Comparison of ENCODE assay signal across 8 mouse cellular contexts in the genomic region with DNA sequence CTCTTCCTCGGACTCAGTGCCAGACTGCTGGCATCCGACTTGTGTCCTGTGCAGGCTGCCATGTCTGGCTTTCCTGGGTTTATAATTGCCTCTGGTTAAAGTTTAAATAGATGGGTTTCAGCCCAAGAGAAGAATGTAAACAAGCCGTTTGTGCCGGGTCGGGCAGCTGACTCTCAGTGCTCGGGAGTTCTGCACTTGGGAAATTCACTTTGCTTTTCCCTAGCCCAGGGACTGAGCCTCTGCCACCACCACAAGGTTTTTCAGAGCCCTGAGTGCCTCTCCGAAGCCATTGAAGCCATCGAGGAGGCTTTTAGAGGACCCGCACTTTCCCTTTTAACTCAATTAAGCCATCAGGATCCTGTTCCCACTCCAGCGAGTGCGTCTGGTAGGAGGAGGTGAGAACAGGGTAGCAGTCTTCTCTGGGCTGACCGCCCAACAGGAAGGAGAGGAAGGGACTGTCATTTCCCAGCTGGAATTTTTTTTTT.
DNase-seq lines count a peak whose midpoint lies in the region; ATAC-seq and TF ChIP-seq lines count a peak whose summit lies in the region.

No protein-coding gene starts in this region.

- H3K4me2 ChIP-seq in forebrain, embryonic 15.5 days (replicated peaks): peak overlapping the region; percentile 19; the same call in 1 of the 2 replicates
- peak overlapping the region; percentile 60 for H3K4me2 ChIP-seq in liver, postnatal 0 days (ENCODE audit: low read depth, low read length)

- TF ChIP-seq EP300 in liver, postnatal 0 days (IDR thresholded peaks at IDR 0.05; ENCODE audit: low read depth): peak; percentile 15; the same call in 1 of the 2 replicates

- no peak for TF ChIP-seq CTCF in liver, postnatal 0 days (IDR thresholded peaks at IDR 0.05; ENCODE audit: low read depth)

- no peak overlapping the region for H3K4me3 ChIP-seq in forebrain, embryonic 15.5 days
- peak overlapping the region; percentile 30 for H3K4me3 ChIP-seq in liver, postnatal 0 days (ENCODE audit: low read depth, low read length)

- WGBS in forebrain, embryonic 15.5 days: 12% methylated on average over 12 of the region's 12 CpGs
- 16% methylated on average over 12 of the region's 12 CpGs for WGBS in liver, postnatal 0 days (ENCODE audit: insufficient replicate concordance)

- no peaks in the 10 kb centered on the region for H3K27me3 ChIP-seq in forebrain, embryonic 15.5 days
- H3K27me3 ChIP-seq in liver, postnatal 0 days (ENCODE audit: insufficient read depth, low read length): no peaks in the 10 kb centered on the region

- no peak overlapping the region for H3K27ac ChIP-seq in forebrain, embryonic 15.5 days (replicated peaks)
- H3K27ac ChIP-seq in liver, postnatal 0 days (ENCODE audit: low read depth): peak overlapping the region; percentile 78

- no peak for ATAC-seq in forebrain, embryonic 15.5 days (replicated peaks)
- peak; percentile 51 for ATAC-seq in liver, postnatal 0 days

- no peak overlapping the region for H3K9ac ChIP-seq in forebrain, embryonic 15.5 days (replicated peaks)
- H3K9ac ChIP-seq in liver, postnatal 0 days (replicated peaks): peak overlapping the region; percentile 8; the same call in 1 of the 2 replicates

- H3K36me3 ChIP-seq in forebrain, embryonic 15.5 days: no peaks in the 10 kb centered on the region
- no peaks in the 10 kb centered on the region for H3K36me3 ChIP-seq in liver, postnatal 0 days (replicated peaks; ENCODE audit: insufficient read depth, low read length)

- intact Hi-C loops in gastrocnemius, postnatal 14 days (cut with DNase I; ENCODE audit: low total_unique reads): no loop called here
- intact Hi-C loops in gastrocnemius, postnatal 36 days (cut with DNase I): loop anchor here (5.0 kb wide), 1 partner anchor 100 kb away; no protein-coding TSS in a partner anchor

- DNase-seq in gastrocnemius, postnatal 14 days: peak; percentile 16
- no peak for DNase-seq in gastrocnemius, postnatal 36 days
- DNase-seq in kidney, adult 11 months: peak; percentile 88
- peak; percentile 45 for DNase-seq in liver, postnatal 0 days
- DNase-seq in yolk sac, embryonic 10.5 days (ENCODE audit: low spot score): peak; percentile 78
- no peak for DNase-seq in frontal cortex, adult 2 months (ENCODE audit: extremely low spot score in 1 of 2, low spot score in 1 of 2)
- no peak for DNase-seq in right cerebral cortex, adult 2 months (ENCODE audit: low spot score in 2 of 2)

- H3K4me1 ChIP-seq in forebrain, embryonic 15.5 days: 0 out of 2 replicates have a peak, but pooled peaks cover 5% of the 10 kb centered on the region
- H3K4me1 ChIP-seq in liver, postnatal 0 days (ENCODE audit: insufficient read depth): peaks cover 6% of the 10 kb centered on the region; the same call in 1 of the 2 replicates

- H3K9me3 ChIP-seq in forebrain, embryonic 15.5 days: no peaks in the 10 kb centered on the region
- no peaks in the 10 kb centered on the region for H3K9me3 ChIP-seq in liver, postnatal 0 days (ENCODE audit: low read length)

Comparison
In these comparisons a context has a peak if more than half of its experiments do, and no peak if none do; other contexts are left out.
1. DNase-seq: peak in gastrocnemius, postnatal 14 days (single experiment), kidney, adult 11 months (single experiment), liver, postnatal 0 days (single experiment) and yolk sac, embryonic 10.5 days (single experiment); none in gastrocnemius, postnatal 36 days (0 of 2), frontal cortex, adult 2 months (0 of 2) and right cerebral cortex, adult 2 months (0 of 2).